Mouse (Mus musculus): ENCODE results near the gene Rassf3.

Gene Rassf3

DNA sequence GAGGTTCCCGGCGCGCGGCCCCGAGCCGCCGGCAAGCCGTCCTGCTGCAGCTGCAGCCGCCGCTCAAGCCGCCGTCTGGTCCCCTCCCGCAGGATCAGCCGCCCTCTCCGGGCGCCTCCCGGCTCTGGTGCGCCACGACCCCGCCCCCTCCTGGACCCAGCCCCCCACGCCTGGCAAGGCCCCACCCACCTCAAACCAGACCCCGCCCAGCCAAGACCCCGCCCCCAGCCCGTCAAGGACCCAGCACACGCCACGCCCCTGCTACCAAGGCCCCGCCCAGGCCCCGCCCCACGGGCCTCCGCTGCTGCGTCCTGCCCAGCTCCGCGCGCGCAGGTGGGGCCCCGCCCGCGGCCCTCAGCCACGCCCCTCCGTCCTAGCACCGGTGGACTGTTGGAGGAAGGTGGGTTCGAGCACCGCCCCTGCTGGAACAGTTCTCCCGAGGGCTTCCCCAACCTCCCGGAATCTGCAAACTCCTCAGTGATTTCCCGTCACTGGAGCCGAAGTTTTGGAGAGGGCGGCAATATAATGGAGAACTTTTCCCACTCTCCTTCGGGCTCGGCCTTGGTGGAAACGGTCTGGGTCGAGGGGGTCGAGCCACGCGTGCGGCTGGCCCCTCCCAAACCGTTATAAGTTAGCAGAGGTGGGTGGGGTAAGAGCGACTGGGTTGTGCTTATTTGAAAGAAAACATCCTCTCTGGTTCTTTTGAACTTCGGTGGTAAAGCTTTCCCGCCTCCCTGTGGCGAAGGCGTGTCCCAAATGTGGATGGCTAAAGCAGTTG is at the start of gene Rassf3:
Rassf3 (minus strand) TSS at position 158 of the 778 bp plus-strand sequence.
- peak; percentile 65 for DNase-seq

DNA sequence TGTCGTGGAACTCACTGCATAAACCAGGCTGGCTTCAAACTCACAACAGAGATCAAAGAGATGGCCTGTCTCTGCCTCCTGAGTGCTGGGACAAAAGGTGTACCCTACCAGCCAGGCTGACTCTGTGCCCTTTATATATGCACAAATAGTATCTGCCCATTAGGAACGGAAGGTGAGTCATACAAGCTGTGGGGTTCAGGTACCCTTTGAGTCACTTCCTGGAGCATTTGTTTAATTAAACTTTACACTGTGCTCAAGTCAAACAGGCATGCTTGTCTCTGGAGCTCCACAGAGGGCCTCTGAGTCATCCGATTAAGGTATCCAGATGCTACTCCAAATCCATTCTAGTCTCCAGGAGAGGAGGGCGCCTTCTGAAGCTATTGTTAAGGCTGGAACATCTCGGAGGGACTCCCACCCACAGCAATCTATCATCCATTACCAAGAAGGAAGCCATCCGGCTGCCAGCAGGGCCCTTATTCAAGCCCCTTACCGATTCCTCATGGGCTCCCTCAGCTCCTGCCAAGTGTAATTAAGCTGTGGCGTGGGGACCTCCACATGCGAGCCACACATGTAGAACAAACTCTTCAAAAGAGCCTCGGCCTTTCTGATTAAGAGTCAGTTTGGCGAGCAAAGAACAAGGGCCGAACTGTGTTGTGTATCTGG is 44.9 kb upstream of the Rassf3 start:
- DNase-seq: no peak

DNA sequence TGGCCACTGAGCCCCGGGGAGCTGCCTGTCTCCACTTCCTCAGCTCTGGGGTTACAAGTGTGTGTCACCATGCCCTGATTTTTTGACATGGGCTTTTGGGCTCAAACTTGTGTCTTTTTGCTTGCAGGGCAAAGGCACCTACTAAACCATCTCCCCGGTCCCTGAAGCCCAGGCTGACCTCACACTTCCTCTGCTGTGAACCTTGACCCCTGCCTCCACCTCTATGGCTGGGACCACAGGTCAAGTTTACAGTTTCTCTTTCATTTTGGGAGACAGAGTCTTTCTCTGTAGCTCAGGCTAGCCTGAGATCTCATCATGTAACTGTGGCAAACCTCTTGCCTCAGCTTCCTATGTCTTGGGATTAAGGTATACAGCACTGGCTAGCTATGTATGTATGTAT is 43.6 kb upstream of the Rassf3 start:
- DNase-seq: no peak

DNA sequence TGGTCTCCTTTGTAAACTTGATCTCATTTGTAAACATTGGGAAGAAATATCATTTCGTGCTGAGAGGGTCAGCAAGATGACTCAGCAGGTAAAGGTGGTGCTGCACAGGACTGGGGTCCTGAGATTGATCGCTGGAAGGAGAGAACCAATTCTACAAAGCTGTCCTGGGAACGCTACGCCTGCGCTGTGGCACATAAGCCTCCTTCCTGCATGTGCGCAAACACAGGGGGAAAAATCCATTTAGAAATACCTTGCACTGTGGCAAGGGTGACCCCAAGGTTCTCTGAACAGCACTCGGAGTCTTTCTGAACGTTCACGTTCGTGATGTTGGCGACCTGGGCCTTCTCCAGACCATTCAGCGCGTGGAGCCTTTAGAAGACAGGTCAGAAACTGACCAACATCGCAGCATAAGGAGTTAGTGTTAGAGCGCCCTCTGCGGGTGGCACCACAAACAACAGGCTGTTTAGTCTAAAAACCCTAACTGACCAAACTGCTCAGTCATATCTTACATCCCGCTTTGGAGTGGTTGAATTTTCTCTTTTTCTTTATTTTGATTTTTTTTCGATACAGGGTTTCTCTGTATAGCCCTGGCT is 40.0 kb upstream of the Rassf3 start:
- DNase-seq: peak; percentile 71

DNA sequence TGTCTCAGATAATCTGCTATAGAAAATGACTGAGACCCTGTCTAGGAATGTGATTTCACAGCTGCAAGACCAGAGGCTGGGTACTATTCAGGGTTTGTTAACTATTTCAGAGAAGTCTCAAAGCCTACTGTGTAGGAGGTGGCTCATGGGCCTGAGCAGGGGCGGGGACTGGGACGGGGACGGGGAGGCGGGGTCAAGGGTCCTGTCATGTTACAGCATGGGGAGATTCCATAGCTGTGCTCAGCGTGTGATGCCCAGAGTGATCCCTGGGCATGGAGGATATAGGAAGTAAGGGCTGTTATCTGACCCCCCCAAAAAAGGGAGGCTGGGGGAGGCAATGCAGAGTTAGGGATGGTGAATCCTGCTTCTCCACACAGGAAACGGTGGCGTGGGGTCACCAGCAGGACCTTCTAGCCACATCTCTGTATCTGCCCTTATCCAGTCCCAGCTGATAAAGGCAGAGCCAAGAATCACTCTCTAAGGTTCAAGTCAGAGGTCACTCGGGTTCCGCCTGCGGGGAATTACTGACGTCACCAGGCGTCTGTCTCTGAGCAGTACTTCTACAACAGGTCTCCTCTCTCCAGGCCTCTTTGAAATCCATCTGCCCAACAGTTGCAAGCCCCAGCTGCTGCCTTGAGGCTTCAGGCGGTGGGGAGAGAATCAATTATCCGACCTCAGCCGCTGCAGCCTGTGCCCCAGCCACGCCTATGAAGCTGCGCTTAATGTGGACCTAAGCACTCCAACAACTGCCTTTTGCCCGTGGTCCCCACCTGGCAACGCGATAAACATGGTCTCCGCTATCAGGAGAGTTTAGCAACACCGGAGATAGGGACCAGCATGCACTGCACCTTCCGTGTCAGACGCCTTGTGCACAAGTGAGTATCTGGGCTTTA is 33.9 kb upstream of the Rassf3 start:
- no peak for DNase-seq

DNA sequence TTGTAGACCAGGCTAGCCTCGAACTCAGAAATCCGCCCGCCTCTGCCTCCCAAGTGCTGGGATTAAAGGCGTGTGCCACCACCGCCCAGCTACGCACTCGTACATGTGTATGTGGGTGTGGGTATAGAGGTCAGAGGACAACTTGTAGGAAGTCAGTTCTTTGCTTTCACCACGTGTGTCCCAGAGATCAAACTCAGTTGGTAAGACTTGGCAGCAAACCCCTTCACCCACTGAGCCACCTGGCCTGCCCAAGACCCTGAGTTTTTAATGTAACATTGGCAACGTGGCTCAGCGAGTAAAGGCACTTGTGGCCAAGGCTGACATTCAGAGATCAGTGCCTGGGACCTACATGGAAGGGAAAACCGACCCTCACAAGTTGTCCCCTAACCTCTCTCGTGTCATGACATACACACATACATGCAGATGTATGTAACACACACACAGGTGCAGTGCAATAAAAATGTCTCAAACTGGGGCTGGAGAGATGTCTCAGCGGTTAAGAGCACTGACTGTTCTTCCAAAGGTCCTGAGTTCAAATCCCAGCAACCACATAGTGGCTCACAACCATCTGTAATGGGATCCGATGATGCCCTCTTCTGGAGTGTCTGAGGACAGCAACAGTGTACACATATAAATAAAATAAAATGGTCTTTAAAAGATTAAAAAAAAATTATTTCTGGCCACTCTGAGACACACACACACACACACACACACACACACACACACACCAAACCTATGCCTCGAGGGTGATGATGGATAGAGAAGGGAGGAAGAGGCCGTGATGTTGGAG is 31.8 kb upstream of the Rassf3 start:
- no peak for DNase-seq

DNA sequence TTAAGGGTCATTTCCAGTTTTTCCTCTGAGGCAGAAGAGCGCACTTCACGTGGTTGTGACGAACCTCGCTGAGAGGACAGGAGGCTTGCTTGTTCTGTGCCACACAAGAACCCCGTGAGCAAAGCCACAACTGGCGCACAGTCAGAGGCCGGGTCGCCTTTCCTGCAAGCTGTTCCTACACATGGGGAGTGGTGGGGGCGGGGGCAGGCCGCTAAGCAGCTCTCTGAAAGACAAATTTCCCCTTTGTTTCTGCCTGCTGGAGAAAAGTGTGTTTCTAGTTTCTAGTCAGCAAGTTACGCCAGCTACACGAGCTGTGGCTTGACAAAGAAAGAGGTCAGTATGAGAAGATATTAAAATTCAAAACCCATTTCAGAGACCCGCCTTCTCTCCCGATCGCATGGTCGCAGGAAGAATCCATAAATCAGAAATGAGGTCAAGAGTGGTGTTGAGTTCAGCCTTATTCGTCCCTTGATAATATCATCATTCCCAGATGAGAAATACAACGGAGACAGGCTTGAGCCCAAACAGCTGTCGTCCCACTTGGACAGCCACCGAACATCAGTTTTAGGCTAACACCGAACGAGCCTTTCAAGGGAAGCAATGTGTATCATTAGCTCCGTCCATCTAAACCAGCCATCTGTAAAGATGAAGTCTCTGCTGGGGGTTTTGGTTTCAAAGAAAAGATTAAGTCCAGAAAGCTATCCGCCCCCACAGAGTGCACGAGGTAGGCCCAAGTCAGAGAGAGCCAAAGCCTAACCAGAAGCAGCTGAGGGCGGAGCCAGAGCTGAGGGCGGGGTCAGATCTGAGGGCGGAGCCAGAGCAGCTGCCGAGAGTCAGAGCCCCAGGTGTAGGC is 30.8 kb upstream of the Rassf3 start:
- DNase-seq: peak; percentile 36

DNA sequence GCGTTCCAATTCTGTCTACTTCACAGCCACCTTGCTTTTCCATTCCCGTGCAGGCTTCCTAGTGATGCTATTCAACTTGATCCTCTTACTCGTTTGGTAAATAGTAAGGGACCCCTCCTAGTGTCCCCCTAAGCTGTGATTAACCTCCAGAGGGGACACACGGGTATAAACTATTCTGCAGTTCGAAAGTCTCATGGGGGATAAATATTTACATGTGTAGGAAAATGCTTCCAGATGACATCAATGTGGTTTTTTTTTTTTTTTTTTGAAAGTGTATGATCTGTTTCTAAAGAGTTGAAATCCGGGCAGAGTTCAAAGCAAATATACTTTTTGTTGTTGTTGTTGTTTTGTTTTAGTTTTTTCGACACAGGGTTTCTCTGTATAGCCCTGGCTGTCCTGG is 29.8 kb upstream of the Rassf3 start:
- DNase-seq: no peak

DNA sequence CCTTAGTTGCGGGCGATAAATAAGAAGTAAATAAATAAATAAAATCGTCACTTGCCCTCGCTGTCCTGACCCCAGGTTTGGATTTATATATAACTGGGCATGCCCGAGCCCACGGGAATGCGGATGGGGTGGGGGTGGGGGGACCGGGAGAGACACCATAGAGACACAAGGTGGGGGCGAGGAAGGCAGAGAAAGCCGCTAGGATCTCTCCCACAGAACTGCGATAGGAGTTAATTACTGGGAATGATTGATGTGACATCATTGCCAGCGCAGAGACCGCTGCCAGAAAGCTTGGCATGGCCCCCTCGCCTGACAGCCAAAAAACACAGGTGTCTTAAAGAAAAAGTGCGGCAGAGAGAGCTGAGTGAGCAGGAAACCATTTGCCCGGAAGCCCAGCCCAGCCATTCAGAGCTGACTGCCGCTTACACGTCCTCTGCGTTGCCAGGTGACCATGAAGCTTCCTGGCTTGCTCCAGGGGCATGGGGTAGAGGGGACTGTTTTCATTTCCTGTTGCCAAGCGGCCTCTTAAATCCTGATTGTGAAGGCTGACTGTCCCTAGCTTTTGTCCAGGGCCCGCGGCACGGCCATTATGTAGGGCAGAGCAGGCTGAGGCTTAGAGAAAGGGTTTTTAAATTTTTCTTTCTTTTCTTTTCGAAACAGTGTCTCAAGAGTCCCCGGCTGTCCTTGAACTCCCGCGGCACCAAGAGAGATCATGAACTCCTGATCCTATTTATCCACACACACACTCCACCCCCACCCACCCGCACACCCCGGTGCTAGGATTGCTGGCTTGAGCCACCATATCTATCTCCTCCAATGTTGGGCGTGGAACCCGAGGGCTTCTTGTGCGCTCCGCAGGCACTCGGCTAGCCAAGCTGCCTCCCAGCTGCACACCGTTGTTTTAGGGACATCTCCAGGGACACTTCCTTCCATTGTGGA is 29.1 kb upstream of the Rassf3 start:
- peak; percentile 82 for DNase-seq

DNA sequence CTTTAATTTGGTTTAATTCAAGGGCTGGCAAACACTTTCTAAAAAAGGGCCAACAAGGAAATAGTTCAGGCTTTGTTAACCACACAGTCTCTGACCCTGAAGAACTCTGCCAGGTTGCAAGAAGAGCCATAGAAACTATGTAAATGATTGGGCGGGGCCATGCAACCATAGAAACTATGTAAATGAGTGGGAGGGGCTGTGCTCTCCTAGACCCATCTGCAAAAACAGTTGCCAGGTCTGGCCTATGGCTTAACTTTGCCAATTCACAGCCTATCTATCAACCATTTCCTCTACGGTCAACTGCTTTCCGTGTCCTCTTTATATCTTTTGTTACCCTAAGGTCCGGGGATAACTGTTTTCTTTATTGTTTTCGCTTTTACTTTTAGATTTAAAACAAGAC is 25.0 kb upstream of the Rassf3 start:
- DNase-seq: no peak

DNA sequence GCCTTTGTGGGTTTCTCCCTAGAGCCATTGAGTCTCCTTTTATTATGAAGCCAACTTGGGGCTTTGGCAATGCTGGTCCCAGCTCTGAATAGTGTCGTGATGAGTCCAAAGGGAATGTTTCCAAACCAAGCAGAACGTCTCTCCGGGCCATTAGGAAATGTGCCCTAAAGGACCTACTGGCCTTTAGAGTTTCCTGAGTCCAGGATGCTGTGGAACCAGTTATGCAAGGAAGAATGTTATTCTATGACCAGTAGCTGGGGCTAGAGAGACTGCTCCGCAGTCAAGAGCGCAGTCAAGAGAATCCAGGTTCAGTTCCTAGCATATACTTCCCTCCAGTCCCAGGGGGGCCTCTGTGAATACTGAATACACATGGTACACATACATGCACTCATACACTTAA is 23.9 kb upstream of the Rassf3 start:
- no peak for DNase-seq

DNA sequence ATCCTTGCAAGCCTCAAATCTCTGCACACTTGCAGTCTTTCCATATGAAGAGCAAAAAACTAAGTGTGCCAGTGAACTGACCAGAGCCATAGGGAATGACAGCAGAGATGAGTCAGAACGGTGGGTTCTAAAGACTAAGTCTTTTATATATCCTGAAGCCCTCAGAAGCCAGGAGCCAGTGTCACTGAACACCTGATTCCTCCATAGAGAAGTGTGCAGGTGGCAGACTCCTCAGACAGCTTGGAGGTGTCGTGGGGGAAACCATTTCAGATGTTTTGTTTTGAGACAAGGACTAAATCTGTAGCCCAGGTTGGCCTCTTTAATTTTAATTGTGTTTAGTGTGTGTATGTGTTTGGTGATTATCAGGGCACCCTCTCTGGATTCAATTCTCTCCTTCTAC is 22.9 kb upstream of the Rassf3 start:
- no peak for DNase-seq

DNA sequence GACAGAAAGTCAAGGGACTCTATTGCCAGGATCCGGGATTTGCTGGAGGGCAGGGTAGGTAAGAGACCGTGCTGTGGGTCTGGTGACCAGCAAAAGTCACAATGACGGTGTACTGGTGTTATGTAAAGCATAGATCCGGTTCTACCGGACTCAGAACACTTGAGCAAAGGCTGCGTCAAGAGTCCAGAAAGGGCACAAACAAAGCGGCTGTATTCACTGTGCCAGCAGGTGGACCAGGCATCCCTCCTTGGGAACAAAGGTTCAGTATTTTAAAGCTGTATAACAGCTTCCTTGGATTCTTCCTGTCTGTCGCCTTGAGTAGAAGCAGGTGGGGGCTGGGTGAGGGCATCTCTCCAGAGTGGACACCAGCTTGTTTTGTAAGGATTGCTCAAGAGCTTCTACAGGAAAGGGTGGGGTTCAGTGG is 22.3 kb upstream of the Rassf3 start:
- DNase-seq: no peak

DNA sequence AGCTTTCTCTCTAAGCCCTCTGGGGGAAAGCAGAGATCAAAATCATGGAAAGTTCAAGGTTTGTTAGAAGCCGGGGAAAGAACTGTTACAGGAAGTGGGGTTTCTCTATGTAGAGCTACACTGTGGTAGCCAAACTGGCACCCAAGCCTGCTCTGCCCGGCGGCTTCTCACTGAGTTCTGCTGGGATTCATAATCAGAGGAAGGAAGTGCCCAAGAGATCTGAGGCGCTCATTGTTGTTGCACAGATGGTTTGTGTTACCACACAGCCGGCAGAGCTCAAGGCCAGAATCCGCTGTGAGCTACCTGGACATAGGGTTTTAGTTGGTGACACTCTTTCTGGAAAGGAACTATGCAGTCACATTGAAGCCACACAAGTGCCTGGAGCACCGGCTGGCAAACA is 21.8 kb upstream of the Rassf3 start:
- no peak for DNase-seq

DNA sequence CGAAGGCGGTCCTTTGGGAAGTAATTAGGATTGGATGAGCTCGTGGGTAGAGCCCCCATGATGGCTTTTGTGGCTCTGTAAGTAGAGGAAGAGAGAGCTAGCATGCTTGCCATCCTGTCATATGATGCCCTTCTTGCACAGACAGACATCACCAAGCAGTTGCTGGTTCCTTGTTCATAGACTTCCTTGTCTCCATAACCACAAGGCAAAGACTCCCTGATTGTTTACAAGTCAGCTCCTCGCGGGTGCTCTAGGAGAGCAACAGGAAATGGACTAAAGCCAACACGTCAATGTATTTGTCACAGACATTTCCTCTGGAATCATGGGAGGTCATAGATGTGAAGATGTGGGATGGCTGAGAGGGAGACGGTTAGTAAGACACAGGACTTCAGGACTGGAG is 20.5 kb upstream of the Rassf3 start:
- DNase-seq: no peak

DNA sequence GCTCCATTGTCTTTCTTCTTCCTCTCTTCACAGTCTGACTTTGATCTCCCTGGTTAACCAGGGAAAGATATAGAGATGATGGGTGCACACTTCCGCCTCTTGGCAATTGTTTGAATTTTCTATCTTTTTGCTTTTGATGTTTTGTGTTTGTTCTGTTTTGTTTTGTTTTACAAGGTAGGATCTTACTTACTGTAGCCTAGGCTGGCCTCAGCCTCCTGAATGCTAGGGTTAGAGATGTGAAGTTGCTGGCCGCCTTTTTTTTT is 17.9 kb upstream of the Rassf3 start:
- no peak for DNase-seq

DNA sequence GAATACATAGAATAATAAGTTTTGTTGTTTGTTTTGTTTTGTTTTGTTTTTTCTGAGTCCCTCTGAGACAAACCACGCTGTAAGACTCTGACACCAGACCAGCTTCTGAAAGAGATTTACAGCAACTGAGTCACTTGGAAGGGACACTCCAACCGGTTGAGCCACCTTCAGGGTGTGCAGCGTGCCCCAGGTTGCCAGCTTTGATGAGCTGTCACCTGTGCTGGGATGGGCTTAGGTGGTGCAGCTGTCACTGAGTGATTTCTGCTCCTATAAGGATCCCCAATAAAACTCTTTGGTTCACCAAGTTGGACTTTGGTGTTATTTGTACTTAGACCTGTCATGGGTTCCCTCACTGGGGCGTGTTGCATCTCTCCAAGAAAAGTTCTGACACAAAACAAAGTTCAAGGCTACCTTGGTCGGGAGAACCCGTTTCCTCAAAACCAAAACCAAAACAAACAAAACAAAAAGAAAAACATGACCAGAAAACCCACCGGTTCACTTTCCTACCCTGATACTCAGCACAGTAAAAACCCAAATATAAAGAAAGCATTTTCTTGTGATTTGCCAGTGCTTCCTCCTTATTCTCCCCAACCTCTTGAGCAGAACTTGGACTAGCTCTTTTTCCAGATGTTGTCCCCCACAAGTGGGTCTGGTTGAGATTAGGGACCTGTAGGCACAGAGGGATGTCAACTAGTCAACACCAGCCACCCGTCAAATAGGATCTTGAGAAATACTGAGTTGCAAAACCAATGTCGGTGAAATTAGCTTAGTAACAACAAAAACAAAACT is 17.4 kb upstream of the Rassf3 start:
- no peak for DNase-seq

DNA sequence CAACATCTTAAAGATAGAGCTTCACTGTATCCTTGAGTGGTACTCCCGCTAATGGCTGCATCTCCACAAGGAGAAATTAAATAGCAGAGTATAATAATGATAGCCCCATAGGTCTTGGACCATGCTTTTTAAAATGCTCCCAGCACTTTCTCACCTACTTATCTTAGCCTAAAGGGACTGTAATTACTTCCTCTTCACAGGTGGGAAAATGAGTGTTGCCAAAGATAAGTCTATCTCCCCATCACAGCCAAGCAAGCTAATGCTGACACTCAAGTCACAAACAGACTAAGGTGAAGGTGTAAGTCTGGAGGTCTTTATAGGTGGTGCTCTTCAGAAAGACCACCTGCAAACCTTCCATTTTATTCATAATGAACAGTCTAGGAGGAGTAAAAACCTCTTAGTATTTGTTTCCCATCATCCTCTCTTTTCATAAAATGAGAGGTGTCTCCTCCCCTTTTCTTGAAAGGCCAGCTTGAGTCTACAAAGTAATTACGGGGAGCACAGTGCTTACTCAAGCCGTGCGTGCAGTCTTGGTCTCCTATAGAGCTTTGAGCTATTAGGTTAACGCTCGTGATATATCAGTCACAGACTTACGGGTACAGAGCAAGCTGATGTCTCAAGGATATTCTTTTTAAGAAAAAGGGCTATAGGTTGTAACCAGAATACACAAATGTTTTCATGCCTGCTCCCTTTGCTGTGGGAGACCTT is 16.6 kb upstream of the Rassf3 start:
- no peak for DNase-seq

DNA sequence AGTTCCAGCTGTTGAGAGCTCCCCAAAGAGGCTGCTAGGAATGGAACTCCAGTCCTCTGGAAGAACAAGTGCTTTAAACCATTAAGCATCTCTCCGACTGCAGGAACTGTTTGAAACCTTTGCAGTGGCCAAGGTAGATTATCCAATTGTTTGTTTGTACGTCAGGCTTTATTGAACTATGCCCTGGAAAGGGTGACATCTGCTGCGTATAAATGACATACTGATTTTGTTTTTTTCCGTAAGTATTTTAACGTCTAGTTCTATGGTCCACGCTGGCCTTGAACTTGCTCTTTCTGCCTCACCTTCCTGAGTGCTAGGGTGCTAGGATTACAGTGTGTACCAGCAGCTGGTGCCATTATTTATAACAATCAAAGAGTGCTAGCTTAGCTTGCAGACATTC is 13.8 kb upstream of the Rassf3 start:
- no peak for DNase-seq
